Mouse (Mus musculus) c-Kit-positive CD71-positive TER-119-positive erythroid progenitor cells, embryonic 14.5 days (primary cell): Measurements from ENCODE around the gene Alg12.

Source experiments
- DNase-seq: peaks from one replicate; pipeline ENCODE4 v3.0.0-alpha.2; 2013; ENCODE audit warnings: low spot score

The Alg12 gene

DNA sequence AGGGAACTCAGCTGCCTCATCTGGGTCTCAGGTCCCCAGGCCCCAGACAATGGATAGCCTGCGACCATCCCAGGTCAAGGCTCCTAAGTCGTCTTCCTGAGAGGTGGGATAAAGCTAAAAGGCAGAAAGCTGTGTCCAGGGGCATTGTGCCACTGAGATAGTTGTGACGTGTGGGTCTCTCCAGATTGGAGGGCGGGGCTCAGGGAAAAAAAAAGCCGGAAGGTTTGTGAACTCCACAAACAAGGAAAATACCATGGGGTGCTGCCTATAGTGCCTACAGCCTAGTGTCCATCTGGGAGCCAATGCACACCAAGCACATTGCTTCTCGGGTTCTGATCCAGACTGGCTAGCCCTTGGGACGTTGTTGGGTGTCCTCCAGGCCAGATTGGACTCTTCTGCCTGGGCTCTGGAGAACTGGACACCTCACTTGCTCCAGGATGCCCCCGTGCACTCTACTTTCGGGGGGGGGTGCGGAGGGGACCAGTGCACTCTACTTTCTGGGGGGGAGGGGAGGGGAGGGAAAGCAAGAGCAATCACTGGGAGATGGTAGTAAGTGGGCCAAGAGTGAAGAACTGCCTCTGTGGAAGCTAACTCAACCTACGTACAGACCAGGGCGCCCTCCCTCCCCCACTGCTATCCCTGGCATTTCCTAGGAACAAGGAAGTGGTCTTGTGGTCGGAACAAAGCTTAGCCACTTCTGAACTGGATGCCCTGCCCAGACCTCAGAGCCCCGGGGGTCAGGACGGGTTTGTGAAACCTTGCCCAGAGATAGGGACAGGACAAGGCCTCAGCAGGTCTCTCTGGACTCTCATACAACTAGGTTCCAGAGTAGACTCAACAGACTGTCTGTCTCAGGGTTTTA lies 36.1 kb upstream of the Alg12 start:
- no peak for DNase-seq

DNA sequence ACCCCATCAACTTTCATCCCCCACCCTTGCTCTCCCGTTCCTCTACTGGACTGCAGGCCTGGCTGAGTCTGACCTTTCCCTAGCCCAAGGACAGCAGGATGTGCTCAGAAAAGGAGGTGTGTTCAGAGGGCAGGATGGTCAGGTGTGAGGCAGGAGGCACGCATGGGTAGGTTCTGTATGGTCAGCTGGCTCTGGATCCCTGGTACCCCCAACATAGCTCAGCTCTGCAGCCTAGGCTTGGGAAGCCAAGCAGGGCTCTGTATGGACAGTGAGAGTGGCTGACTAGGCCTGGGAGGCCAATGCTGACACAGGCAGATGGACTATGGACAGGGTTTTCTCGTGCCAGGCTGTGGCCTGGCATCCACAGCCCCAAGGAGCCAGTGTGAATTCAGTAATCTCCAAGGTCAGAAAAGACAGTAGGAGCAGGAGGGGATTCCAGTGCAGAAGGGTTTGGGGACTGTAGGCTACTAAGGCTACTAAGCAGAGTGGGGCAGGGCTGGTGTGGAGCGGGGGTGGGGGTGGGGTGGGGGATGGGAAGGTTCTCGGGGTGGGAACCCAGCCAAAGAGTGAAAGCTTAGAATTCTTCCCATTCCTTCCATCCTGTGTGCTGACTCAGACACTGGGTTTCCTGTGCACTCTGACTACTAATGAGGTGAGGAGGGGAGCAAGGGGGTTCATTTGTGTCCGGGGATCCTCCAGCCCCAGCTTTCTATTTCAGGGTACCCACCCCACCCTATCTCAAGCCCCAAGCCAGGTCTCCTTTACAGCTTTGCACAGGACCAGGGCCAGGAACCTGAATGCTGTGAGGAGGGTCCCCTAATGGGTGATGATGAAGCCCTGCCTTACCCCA lies 35.2 kb upstream of the Alg12 start:
- DNase-seq, result no peak

DNA sequence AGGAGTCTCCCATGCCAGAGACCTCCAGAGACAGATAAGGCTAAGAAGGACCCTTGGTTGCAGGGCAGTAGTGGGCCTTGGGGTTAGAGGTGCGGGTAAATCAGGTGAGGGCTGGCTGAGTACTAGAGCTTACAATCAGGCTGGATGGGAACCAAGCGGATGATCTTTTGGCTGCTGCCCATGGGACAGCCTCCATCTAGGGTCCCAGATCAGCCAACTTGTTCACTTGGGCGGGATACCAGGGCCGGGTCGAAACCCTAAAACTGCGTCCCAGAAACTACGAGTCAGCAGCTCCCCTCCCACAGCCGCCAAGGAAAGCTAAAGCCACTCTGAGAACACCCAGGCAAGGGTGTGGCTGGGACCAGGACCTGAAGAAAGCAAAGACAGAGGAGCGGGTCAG lies 34.0 kb upstream of the Alg12 start:
- no peak for DNase-seq

GRCm38 (mm10) chr15:88851507-88852149 lies 32.5 kb upstream of the Alg12 start:
- DNase-seq, result no peak

GRCm38 (mm10) chr15:88851076-88851475 lies 32.0 kb upstream of the Alg12 start:
- no peak for DNase-seq

GRCm38 (mm10) chr15:88850146-88850826 lies 31.2 kb upstream of the Alg12 start:
- DNase-seq, result no peak

DNA sequence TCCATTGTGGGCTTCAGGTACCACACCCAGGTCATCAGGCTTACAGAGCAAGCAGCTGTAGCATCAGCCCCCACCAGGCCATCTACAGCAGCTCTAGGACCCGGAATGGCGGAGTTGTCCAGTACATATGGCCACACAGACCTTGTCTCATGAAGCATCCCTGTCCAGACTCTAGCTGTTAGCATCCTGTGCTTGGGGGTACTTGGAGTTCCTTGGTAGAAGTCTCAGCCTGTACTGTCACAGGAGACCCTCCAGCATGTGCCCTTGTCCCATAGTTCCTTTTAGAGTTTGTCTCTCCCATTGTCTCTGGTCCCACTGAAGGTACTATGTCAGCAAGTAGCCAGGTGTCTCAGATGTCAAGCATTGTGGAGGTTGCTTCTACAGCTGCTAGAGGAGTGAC lies 30.5 kb upstream of the Alg12 start:
- no peak for DNase-seq

DNA sequence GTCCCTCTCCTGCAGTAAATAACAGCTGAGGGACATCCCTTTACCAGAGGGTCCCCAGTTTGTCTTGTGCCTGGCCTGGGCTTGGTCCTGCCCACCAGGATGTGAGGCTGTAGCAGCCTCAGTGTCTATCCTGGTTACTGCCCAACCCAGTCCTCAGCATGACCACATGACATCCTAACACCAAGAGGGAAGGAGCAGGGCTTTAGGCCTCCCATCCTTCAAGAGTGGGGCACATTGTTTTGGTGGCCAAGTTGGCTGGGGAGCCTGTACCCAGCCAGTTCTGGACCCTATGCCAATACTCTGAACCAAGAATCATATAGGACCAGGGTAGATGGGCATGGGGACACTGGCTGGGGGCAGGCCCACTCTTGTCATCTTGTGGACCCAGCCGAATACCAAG lies 29.5 kb upstream of the Alg12 start:
- DNase-seq, result no peak

DNA sequence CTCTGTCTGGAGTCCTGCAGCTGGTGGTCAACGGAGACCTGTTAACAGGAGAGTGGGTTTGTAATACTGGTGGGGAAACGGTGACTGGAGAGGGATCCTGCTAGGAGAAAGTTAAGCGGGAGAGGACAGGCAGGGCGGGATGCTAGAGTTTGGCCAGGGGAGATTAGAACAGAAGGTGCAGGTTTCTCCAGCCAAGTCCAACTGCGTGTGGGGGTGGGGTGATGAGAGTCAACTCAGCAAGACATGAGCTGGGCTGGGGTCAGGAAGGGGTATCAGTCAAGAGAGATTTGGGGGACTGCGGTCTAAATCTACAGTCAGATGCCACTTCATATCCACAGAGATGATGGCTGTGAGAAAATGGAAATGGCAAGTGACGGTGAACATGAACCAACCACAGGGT lies 25.8 kb upstream of the Alg12 start:
- no peak for DNase-seq

GRCm38 (mm10) chr15:88843486-88844097 lies 24.5 kb upstream of the Alg12 start:
- DNase-seq, result no peak

DNA sequence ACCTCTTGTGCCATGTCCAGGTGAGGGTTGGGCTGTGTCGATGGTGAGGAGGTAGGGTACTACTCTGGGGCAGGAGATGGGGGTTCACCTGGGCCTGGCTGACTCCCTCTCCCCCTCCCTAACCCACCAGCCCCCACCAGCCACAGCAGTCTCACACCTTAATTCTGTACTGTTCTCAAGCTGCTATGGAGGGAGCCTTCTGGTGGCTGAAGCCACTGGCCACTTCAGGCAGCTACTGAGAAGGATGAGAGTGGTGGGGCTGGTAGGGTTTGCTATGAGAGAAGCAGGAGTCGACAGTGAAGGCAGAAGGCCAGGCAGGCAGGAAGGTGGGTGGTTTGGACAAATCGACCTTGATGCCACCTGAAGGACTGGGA lies 23.2 kb upstream of the Alg12 start:
- no peak for DNase-seq

DNA sequence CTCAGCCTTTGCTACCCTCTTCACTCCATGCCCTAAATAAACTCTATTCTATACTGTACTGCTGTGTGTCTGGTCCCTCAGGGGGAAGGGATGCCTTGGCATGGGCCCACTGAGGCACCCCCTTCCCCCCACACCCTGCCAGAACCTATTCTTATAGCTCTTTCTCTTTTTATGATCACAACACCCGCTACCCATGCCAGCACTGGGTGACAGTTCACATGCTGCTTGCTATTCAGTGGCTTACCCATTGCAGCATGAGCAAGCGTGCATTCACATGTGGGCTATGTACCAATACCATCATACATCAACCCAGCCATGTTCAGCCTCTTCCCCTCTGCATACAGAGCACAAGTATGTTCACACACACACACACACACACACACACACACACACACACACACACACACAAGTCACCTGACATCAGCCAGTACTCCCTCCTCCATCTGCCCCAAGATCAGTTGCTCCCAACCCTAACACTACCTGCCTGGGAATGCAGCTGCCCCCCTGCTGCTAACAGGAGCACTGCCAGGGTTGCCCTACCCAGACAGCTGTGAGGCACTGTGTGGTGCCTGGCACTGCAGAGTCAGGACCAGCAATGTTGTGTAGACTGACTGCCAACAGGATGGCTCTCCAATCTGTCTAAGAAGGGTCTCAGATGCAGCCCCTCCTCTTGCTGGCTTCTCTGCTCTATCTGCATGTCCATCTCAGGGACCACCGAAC lies 22.6 kb upstream of the Alg12 start:
- no peak for DNase-seq

- no peak for DNase-seq
Observed at GRCm38 (mm10) chr15:88841160-88841559, 22.0 kb upstream of the Alg12 start.

- no peak for DNase-seq
Observed at GRCm38 (mm10) chr15:88840126-88840525, 21.0 kb upstream of the Alg12 start.

DNA sequence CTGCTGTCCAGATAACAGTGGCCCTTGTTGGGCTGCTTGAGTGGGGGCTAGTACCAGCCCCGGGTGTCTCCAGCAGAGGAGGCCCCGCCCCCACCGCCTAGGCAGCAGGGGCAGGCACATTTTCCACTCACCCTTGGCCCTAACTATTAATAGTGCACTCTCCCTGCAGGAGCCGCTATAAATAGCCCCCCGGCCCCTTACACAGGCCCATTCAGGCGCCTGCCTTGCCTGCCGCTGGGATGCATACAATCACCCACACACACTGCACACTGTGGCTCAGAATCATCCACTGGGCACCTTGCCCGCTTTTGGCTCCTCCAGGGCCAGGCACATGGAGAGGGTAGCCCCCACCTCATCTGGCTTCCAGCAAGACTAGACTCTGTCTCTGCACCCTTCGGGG lies 20.2 kb upstream of the Alg12 start:
- DNase-seq, result no peak

GRCm38 (mm10) chr15:88837977-88838376 lies 18.9 kb upstream of the Alg12 start:
- DNase-seq, result no peak

DNA sequence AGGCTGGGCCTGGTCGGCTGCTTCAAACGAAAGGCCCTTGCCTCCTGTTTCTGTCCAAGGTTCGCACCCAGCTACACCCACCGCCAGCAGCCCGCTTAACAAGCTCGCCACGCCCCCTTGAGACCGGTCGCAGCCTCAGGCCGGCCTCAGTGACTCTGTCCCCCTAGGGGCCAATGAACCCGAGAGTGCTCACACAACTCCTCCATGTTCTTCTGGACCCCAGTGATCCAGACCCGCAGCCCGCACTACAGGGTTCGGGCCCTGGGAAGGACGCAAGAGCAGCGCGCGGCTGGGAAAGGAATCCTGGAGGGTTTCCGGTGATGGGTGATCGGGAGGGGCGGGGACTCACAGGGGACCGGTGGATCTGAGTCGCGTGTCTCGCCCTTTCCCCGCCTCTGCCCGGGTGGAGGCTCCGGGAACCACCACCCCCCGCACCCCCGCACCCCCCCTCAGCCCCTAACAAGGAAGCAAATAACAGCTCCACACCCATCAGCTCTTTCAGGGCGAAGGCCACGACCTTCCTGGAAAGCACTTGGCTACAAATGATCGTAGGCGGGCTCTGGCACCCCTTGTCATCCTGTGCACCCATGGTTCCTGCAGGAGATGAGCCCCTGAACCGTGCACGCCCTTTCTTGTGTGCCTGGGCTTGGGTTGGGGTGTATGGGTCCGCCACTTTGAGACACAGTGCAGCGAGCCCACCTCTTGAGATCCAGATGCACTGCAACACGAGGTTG lies 18.2 kb upstream of the Alg12 start:
- no peak for DNase-seq

- no peak for DNase-seq
Observed at GRCm38 (mm10) chr15:88836571-88836970, 17.5 kb upstream of the Alg12 start.

GRCm38 (mm10) chr15:88836031-88836430 lies 16.9 kb upstream of the Alg12 start:
- no peak for DNase-seq

DNA sequence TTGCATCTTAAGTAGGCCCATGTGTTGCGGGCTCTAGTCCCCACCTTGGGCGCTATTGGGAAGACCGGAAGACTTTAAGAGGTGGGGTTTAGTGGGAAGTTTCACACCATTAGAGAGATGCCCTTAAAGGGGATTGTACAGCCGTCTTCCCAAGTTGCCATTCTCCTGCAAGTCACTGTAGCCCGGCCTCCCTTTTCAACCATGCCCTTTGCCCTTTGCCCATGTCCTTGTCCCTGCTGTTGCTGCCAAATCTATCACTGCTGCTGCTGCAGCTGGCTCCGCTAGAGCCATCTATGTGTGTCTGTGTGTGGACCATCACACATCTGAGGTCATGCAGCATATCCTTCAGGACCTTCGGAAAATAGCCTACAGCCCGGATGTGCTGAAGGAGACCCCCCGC lies 13.4 kb upstream of the Alg12 start:
- DNase-seq, result no peak
